In the genomic region with DNA sequence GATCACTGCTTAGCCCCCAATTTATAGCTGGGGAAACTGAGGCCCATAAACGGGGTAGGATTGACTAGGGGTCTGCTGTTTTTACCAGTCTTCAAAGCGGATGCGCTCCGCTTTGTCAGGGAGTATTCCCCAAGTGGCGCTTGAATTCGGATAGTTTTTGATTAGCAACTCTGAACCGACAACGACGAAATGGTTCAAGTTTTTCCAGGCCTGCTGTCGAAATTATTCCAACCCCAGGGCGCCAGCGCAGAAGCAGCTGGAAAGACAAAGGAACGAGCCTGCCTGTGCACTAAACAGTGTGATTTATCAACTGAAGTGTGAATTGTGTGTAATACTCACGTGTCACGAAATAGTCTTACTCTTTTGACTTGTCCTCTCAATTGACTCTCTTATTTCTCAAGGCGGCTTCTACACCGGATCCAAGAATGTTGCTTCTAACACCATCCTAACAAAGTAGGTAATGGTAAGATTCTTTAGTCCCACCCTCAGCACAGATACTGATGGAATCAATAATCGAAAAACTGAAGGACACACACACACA, we compare ENCODE assay signal across 8 mouse cellular contexts. TPM values are rescaled to one million over a fixed set of nuclear protein-coding genes. Genes with fewer than 3 reads are reported as not detected.
DNase-seq lines count a peak whose midpoint lies in the region; ATAC-seq and TF ChIP-seq lines count a peak whose summit lies in the region.

A gene (minus strand): TSS at position 428 of the 541 bp plus-strand sequence.

- peak within 1 kb of the TSS; percentile 68 for H3K4me3 ChIP-seq in lung, adult 2 months (replicated peaks; ENCODE audit: extremely low read depth, low read depth, low read length)
- H3K4me3 ChIP-seq in heart, embryonic 11.5 days (ENCODE audit: low read depth, low read length), result peak within 1 kb of the TSS; percentile 64
- peak within 1 kb of the TSS; percentile 96 for H3K4me3 ChIP-seq in myocyte

- no peak for ATAC-seq in heart, embryonic 11.5 days (replicated peaks; ENCODE audit: insufficient number of reproducible peaks, low FRiP score, low TSS enrichment)

- H3K9ac ChIP-seq in heart, embryonic 11.5 days (ENCODE audit: low read depth, low read length), result peak within 1 kb of the TSS; percentile 75

- no peaks in the 10 kb centered on the region for H3K9me3 ChIP-seq in heart, embryonic 11.5 days (replicated peaks; ENCODE audit: control insufficient read depth, low read length)

- no peak for TF ChIP-seq CTCF in lung, adult 2 months (IDR thresholded peaks at IDR 0.05; ENCODE audit: insufficient read depth, low read length)
- TF ChIP-seq CTCF in brain, embryonic 14.5 days (IDR thresholded peaks at IDR 0.05; ENCODE audit: borderline replicate concordance, extremely low read depth, insufficient read depth, insufficient read length), result no peak

- H3K27me3 ChIP-seq in heart, embryonic 11.5 days (ENCODE audit: control insufficient read depth, insufficient read depth, low read length), result no peaks in the 10 kb centered on the region
- no peaks in the 10 kb centered on the region for H3K27me3 ChIP-seq in myocyte (ENCODE audit: control insufficient read depth, insufficient read depth, insufficient read length)

- peak within 1 kb of the TSS; percentile 33 for H3ac ChIP-seq in myocyte (ENCODE audit: control insufficient read depth, insufficient read length)

- TF ChIP-seq POLR2A in lung, adult 2 months (IDR thresholded peaks at IDR 0.05; ENCODE audit: borderline replicate concordance, extremely low read depth, low read depth, low read length), result no peak
- TF ChIP-seq POLR2A in brain, embryonic 14.5 days (IDR thresholded peaks at IDR 0.05; ENCODE audit: borderline replicate concordance, extremely low read depth, insufficient read depth, insufficient read length, poor library complexity, severe bottlenecking), result no peak
- TF ChIP-seq POLR2A in myocyte (IDR thresholded peaks at IDR 0.05; ENCODE audit: insufficient read length, low read depth), result no peak

- DNase-seq in lung, adult 2 months, result no peak
- no peak for DNase-seq in lung, postnatal 25 days (ENCODE audit: low spot score)
- peak; percentile 45 for DNase-seq in brain, embryonic 14.5 days (ENCODE audit: low read depth)
- no peak for DNase-seq in layer of hippocampus, postnatal 36 days
- no peak for DNase-seq in ovary, postnatal 10 days (ENCODE audit: low spot score)
- no peak for DNase-seq in cerebellum, adult 18-20 months

- peak within 1 kb of the TSS; percentile 55; the same call in 1 of the 2 replicates for H3K27ac ChIP-seq in heart, embryonic 11.5 days (ENCODE audit: low read depth, low read length)

- H3K79me2 ChIP-seq in myocyte (ENCODE audit: control insufficient read depth, insufficient read depth), result peaks cover 40% of the 10 kb centered on the region

- H3K4me1 ChIP-seq in lung, adult 2 months (ENCODE audit: control insufficient read depth, insufficient read depth, low read length), result no peaks in the 10 kb centered on the region; the same call in 1 of the 2 replicates
- H3K4me1 ChIP-seq in heart, embryonic 11.5 days (ENCODE audit: control insufficient read depth, insufficient read depth, low read length), result peaks cover 21% of the 10 kb centered on the region

- H3K36me3 ChIP-seq in heart, embryonic 11.5 days (ENCODE audit: control insufficient read depth, insufficient read depth, low read length), result no peaks in the 10 kb centered on the region
- H3K36me3 ChIP-seq in myocyte (ENCODE audit: control insufficient read depth, insufficient read depth), result no peaks in the 10 kb centered on the region

- peak within 1 kb of the TSS; percentile 88 for H3K4me2 ChIP-seq in heart, embryonic 11.5 days
- H3K4me2 ChIP-seq in myocyte (ENCODE audit: low read depth), result peak within 1 kb of the TSS; percentile 82

- 16% methylated on average over 18 of the region's 18 CpGs for WGBS in lung, adult 2 months
- 7% methylated on average over 18 of the region's 18 CpGs for WGBS in heart, embryonic 11.5 days (ENCODE audit: insufficient replicate concordance)

TF ChIP-seq in myocyte, 11 proteins besides CTCF, POLR2A, EP300 and RAD21:
- TF ChIP-seq POLR2AphosphoS2 (IDR thresholded peaks at IDR 0.05; ENCODE audit: insufficient read length, low read depth) (no peak), REST (IDR thresholded peaks at IDR 0.05; ENCODE audit: insufficient read depth, insufficient read length) (no peak), SRF (IDR thresholded peaks at IDR 0.05; ENCODE audit: control insufficient read depth, insufficient read length, low read depth) (no peak), USF1 (IDR thresholded peaks at IDR 0.05; ENCODE audit: low read depth) (no peak), MYOD1 (IDR thresholded peaks at IDR 0.05; ENCODE audit: control insufficient read depth in 1 of 3, insufficient read length in 2 of 3, low read depth in 2 of 3) (no peak), MAX (IDR thresholded peaks at IDR 0.05; ENCODE audit: low read depth) (no peak), CEBPB (IDR thresholded peaks at IDR 0.05; ENCODE audit: insufficient read depth, poor library complexity, severe bottlenecking) (no peak), E2F4 (IDR thresholded peaks at IDR 0.05; ENCODE audit: insufficient read depth) (no peak), TCF3 (IDR thresholded peaks at IDR 0.05; ENCODE audit: insufficient read length, low read depth) (no peak), MYOG (IDR thresholded peaks at IDR 0.05; ENCODE audit: control insufficient read depth in 1 of 3, insufficient read depth in 1 of 3, insufficient read length in 2 of 3, low read depth in 2 of 3) (no peak), TCF12 (IDR thresholded peaks at IDR 0.05; ENCODE audit: insufficient read depth, poor library complexity, severe bottlenecking) (no peak)
TF ChIP-seq in myocyte: peak in this region for 0.

RNA-seq across cellular contexts. Expression of the gene that starts here (rescaled TPM):
- polyA plus RNA-seq in lung, adult 2 months (2012; rRNA removed), result 75.1 and 91.1 TPM in 2 replicates
- polyA plus RNA-seq in brain, embryonic 14.5 days (2012; rRNA removed), result 2.3 and 3.7 TPM in 2 replicates
- 33.9 and 34.6 TPM in 2 replicates for polyA plus RNA-seq in heart, embryonic 11.5 days (2014; fragmentation: Nextera tagmentation; extraction: Ambion mirVana)
- 100 to 1,000 TPM; 102 to 129 TPM for total RNA-seq in layer of hippocampus, postnatal 36 days (2021)
- polyA plus RNA-seq in myocyte (2012; fragmentation: generic; extraction: Trizol), result 52.4 TPM
